Comparison of ENCODE assay signal across 11 mouse cellular contexts in genomic region chr14:76527758-76528313, GRCm38 (mm10). TPM values are rescaled to one million over a fixed set of nuclear protein-coding genes. Genes with fewer than 3 reads are reported as not detected.
DNase-seq lines count a peak whose midpoint lies in the region; ATAC-seq and TF ChIP-seq lines count a peak whose summit lies in the region.
"Had no signal": no experiment of that assay in that cellular context is flagged by ENCODE, and none has a peak within 500 bp of the region (broad histone marks: within the 10 kb centered on the region; RNA-seq: fewer than 3 reads in every experiment).

No protein-coding gene starts in this region.

- H3K27ac ChIP-seq in liver, embryonic 11.5 days (ENCODE audit: low read depth, low read length): no peak overlapping the region
- H3K27ac ChIP-seq in liver, postnatal 0 days (ENCODE audit: low read depth): no peak overlapping the region
- peak overlapping the region; percentile 28; the same call in 1 of the 2 replicates for H3K27ac ChIP-seq in embryonic facial prominence, embryonic 15.5 days (replicated peaks)
- H3K27ac ChIP-seq: midbrain, embryonic 15.5 days had no signal

- H3K4me2 ChIP-seq in liver, embryonic 11.5 days: no peak overlapping the region
- no peak overlapping the region for H3K4me2 ChIP-seq in liver, postnatal 0 days (ENCODE audit: low read depth, low read length)
- no peak overlapping the region for H3K4me2 ChIP-seq in embryonic facial prominence, embryonic 15.5 days (replicated peaks)
- H3K4me2 ChIP-seq: midbrain, embryonic 15.5 days had no signal

- ATAC-seq in liver, embryonic 11.5 days (replicated peaks; ENCODE audit: low FRiP score): no peak
- no peak for ATAC-seq in liver, postnatal 0 days
- no peak for ATAC-seq in embryonic facial prominence, embryonic 15.5 days (ENCODE audit: insufficient number of reproducible peaks, low FRiP score, low TSS enrichment, low read depth)
- ATAC-seq: midbrain, embryonic 15.5 days had no signal

- no peaks in the 10 kb centered on the region for H3K36me3 ChIP-seq in liver, embryonic 11.5 days (ENCODE audit: control insufficient read depth, insufficient read depth, low read length)
- no peaks in the 10 kb centered on the region for H3K36me3 ChIP-seq in liver, postnatal 0 days (replicated peaks; ENCODE audit: insufficient read depth, low read length)
- no peaks in the 10 kb centered on the region for H3K36me3 ChIP-seq in embryonic facial prominence, embryonic 15.5 days
- H3K36me3 ChIP-seq: midbrain, embryonic 15.5 days had no signal

- TF ChIP-seq EP300 in liver, postnatal 0 days (IDR thresholded peaks at IDR 0.05; ENCODE audit: low read depth): no peak

- H3K4me1 ChIP-seq in liver, embryonic 11.5 days (replicated peaks; ENCODE audit: control insufficient read depth, insufficient read depth, low read length): peaks cover 31% of the 10 kb centered on the region
- peaks cover 16% of the 10 kb centered on the region for H3K4me1 ChIP-seq in liver, postnatal 0 days (ENCODE audit: insufficient read depth)
- peaks cover 30% of the 10 kb centered on the region for H3K4me1 ChIP-seq in embryonic facial prominence, embryonic 15.5 days

- 0 out of 2 replicates have a peak overlapping the region, but pooled peaks have one; percentile 18 for H3K9ac ChIP-seq in liver, embryonic 11.5 days (ENCODE audit: low read depth, low read length)
- H3K9ac ChIP-seq in liver, postnatal 0 days (replicated peaks): no peak overlapping the region
- H3K9ac ChIP-seq in embryonic facial prominence, embryonic 15.5 days: no peak overlapping the region
- H3K9ac ChIP-seq: midbrain, embryonic 15.5 days had no signal

- no peaks in the 10 kb centered on the region for H3K9me3 ChIP-seq in liver, embryonic 11.5 days (ENCODE audit: control insufficient read depth, low read length)
- no peaks in the 10 kb centered on the region for H3K9me3 ChIP-seq in liver, postnatal 0 days (ENCODE audit: low read length)
- H3K9me3 ChIP-seq in embryonic facial prominence, embryonic 15.5 days (replicated peaks): no peaks in the 10 kb centered on the region
- H3K9me3 ChIP-seq: midbrain, embryonic 15.5 days had no signal

- peak; percentile 57 for DNase-seq in embryo, embryonic 10 days (ENCODE audit: low spot score)
- no peak for DNase-seq in embryo, embryonic 9.5 days (ENCODE audit: extremely low spot score)
- no peak for DNase-seq in liver, embryonic 11.5 days (ENCODE audit: low spot score)
- no peak for DNase-seq in liver, postnatal 0 days
- DNase-seq in neural tube, embryonic 10.5 days (ENCODE audit: extremely low spot score, low spot score): peak; percentile 42
- no peak for DNase-seq in natural killer cell, adult 2 months (ENCODE audit: low spot score in 2 of 2)
- DNase-seq in cerebellum, adult 9-10 months: no peak
- DNase-seq: layer of hippocampus, adult 9-11 months had no signal

- H3K27me3 ChIP-seq in liver, embryonic 11.5 days (replicated peaks; ENCODE audit: control insufficient read depth, insufficient read depth, low read length): no peaks in the 10 kb centered on the region
- no peaks in the 10 kb centered on the region for H3K27me3 ChIP-seq in liver, postnatal 0 days (ENCODE audit: insufficient read depth, low read length)
- no peaks in the 10 kb centered on the region for H3K27me3 ChIP-seq in embryonic facial prominence, embryonic 15.5 days
- H3K27me3 ChIP-seq: midbrain, embryonic 15.5 days had no signal

- no peak overlapping the region for H3K4me3 ChIP-seq in liver, embryonic 11.5 days (ENCODE audit: low read depth, low read length)
- no peak overlapping the region for H3K4me3 ChIP-seq in liver, postnatal 0 days (ENCODE audit: low read depth, low read length)
- no peak overlapping the region for H3K4me3 ChIP-seq in embryonic facial prominence, embryonic 15.5 days (replicated peaks)
- H3K4me3 ChIP-seq: erythroblast, embryonic 14.5 days; midbrain, embryonic 15.5 days had no signal

- no peak for TF ChIP-seq CTCF in liver, postnatal 0 days (IDR thresholded peaks at IDR 0.05; ENCODE audit: low read depth)

- WGBS in liver, embryonic 11.5 days: 54% methylated on average over 9 of the region's 9 CpGs
- 69% methylated on average over 9 of the region's 9 CpGs for WGBS in liver, postnatal 0 days (ENCODE audit: insufficient replicate concordance)
- WGBS in embryonic facial prominence, embryonic 15.5 days: 49% methylated on average over 9 of the region's 9 CpGs

RNA-seq across cellular contexts. Expression of gene Serp2, which starts 28.9 kb away (rescaled TPM):
- 4.3 and 5.3 TPM in 2 replicates for polyA plus RNA-seq in liver, embryonic 11.5 days (2014; fragmentation: Nextera tagmentation; extraction: Ambion mirVana)
- polyA plus RNA-seq in liver, postnatal 0 days (2015; fragmentation: Nextera tagmentation; extraction: Ambion mirVana): 0.58 and 0.75 TPM in 2 replicates
- 7.3 and 8.3 TPM in 2 replicates for polyA plus RNA-seq in embryonic facial prominence, embryonic 15.5 days (2015; fragmentation: Nextera tagmentation; extraction: Ambion mirVana)

Comparison
In these comparisons a context has a peak if more than half of its experiments do, and no peak if none do; other contexts are left out.
1. DNase-seq: peak in embryo, embryonic 10 days (single experiment) and neural tube, embryonic 10.5 days (single experiment); none in embryo, embryonic 9.5 days (single experiment), liver, embryonic 11.5 days (single experiment), liver, postnatal 0 days (single experiment), natural killer cell, adult 2 months (0 of 2) and cerebellum, adult 9-10 months (single experiment).